Mouse (Mus musculus): ENCODE results near the gene Tnnc1. TPM values are rescaled to one million over a fixed set of nuclear protein-coding genes. Genes with fewer than 3 reads are reported as not detected.

Tnnc1 gene
- total RNA-seq, 4 experiments from 2014 or later = 451 to 634 (median 529) TPM

- no peak for DNase-seq (ENCODE audit: low spot score in 2 of 2)
These were observed 43.5 kb downstream of the Tnnc1 start for GRCm38 (mm10) chr14:31251626-31252025.

- DNase-seq (ENCODE audit: low spot score in 2 of 2) = no peak
These were observed 44.0 kb downstream of the Tnnc1 start for GRCm38 (mm10) chr14:31252091-31252490.

GRCm38 (mm10) chr14:31258476-31259050 is 50.5 kb downstream of the Tnnc1 start:
- no peak for DNase-seq (ENCODE audit: low spot score in 2 of 2)

GRCm38 (mm10) chr14:31260374-31260773 is 52.3 kb downstream of the Tnnc1 start:
- no peak for DNase-seq (ENCODE audit: low spot score in 2 of 2)

- DNase-seq (ENCODE audit: low spot score in 2 of 2) = no peak
These were observed 52.8 kb downstream of the Tnnc1 start for GRCm38 (mm10) chr14:31260932-31261331.

Other genes starting within 250 kb of the Tnnc1 start
- gene Glt8d1, start 206.9 kb upstream of the Tnnc1 start, total RNA-seq (2022) = 10 to 100 TPM; 10.6 to 12.5 (median 11.8) TPM
- gene Spcs1, start 206.6 kb upstream of the Tnnc1 start, total RNA-seq (2022) = 100 to 1,000 TPM; 121 to 132 (median 130) TPM
- 10 to 100 TPM; 38.3 to 45.6 (median 39.8) TPM for gene Pbrm1, start 189.2 kb upstream of the Tnnc1 start, total RNA-seq (2022)
- 10 to 100 TPM; 25.7 to 35.9 (median 30.8) TPM for gene Gnl3, start 189.2 kb upstream of the Tnnc1 start, total RNA-seq (2022)
- 10 to 100 TPM; 26.8 to 40.5 (median 34.1) TPM for gene Smim4, start 79.4 kb upstream of the Tnnc1 start, total RNA-seq (2022)
- gene Nt5dc2, start 77.3 kb upstream of the Tnnc1 start, total RNA-seq (2022) = 1 to 10 TPM in 1 of 4 experiments, under 1 TPM in 3; 0.32 to 1.1 (median 0.74) TPM
- gene Stab1, start 39.7 kb upstream of the Tnnc1 start, total RNA-seq (2022) = 1 to 10 TPM; 5.0 to 9.9 (median 6.0) TPM
- gene Nisch, start 8.6 kb downstream of the Tnnc1 start, total RNA-seq (2022) = 10 to 100 TPM; 49.1 to 60.3 (median 53.8) TPM
- 1 to 10 TPM; 3.8 to 4.9 (median 4.5) TPM for gene Sema3g, start 9.5 kb downstream of the Tnnc1 start, total RNA-seq (2022)
- 10 to 100 TPM; 11.2 to 11.7 (median 11.6) TPM for gene Phf7, start 43.0 kb downstream of the Tnnc1 start, total RNA-seq (2022)
- 10 to 100 TPM; 46.3 to 57.2 (median 48.7) TPM for gene Bap1, start 43.1 kb downstream of the Tnnc1 start, total RNA-seq (2022)
- under 1 TPM in 2 of 4 experiments, not detected in 2; 0.05 to 0.11 TPM for gene Dnah1, start 115.6 kb downstream of the Tnnc1 start, total RNA-seq (2022)
- 10 to 100 TPM; 27.0 to 33.1 (median 30.5) TPM for gene Capn7, start 128.3 kb downstream of the Tnnc1 start, total RNA-seq (2022)
- 10 to 100 TPM; 38.1 to 56.9 (median 50.0) TPM for gene Sh3bp5, start 227.8 kb downstream of the Tnnc1 start, total RNA-seq (2022)

Data from gastrocnemius, adult 8-10 months (tissue).